Mouse (Mus musculus) inflammation-experienced regulatory T-cells, adult 6 months (primary cell): ENCODE measurements around the gene Idh2. TPM values are rescaled to one million over a fixed set of nuclear protein-coding genes. Genes with fewer than 3 reads are reported as not detected.

ENCODE experiments used
- ATAC-seq: one replicate; pipeline ENCODE4 v1.8.0; 2017
- polyA plus RNA-seq, 3 experiments: library from polyadenylated mRNA; unstranded; fragments of 100-300 nt; shearing (Covaris generic); gene quantifications; one replicate each; pipeline ENCODE4 v1.2.1; 2017

Idh2 gene
- polyA plus RNA-seq, 3 experiments from 2014 or later, result 13.5 to 28.7 (median 20.3) TPM

DNA sequence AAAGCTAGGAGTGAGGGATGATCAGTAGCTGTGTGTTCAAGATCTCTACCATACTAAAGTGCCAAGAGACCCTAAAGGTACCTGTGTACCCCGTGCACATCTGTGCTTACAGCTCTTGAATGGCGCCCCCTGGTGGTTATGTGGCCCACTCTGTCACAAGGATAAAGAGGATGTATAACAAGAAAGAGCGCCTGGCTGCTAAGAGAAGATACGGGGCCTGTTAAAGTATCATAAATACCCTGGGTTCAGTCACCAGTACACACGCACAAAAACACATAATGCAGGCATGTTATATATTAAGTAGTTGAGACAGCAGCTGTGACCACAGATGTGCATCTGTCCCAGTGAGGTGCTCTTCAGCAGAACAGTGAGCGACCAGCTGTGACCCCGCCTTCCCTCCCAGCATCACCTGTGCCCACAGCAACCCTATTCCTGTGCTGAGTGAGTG lies 30.7 kb downstream of the Idh2 start:
- ATAC-seq, result peak; percentile 54

DNA sequence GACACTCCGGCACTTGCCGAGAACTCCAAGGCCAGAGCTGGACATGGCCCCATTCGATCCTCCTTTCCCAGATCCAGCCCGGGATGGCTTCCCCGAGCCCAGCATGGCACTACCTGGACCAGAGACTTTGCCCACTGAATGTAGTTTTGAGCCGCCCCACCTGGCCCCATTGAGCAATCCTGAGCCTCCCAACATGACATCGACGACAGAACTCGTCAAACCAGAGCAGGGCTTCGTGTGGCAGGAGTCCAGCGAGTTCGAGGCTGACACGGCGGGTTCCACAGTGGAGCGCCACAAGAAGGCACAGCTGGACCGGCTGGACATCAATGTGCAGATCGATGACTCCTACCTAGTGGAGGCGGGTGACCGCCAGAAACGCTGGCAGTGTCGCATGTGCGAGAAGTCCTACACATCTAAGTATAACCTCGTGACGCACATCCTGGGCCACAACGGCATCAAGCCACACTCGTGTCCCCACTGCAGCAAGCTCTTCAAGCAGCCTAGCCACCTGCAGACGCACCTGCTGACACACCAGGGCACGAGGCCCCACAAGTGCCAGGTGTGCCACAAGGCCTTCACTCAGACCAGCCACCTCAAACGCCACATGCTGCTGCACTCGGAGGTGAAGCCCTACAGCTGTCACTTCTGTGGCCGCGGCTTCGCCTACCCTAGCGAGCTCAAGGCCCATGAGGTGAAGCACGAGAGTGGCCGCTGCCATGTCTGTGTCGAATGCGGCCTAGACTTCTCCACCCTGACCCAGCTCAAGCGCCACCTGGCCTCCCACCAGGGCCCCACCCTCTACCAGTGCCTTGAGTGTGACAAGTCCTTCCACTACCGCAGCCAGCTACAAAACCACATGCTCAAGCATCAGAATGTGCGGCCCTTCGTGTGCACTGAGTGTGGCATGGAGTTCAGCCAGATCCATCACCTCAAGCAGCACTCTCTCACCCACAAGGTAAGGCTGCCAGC lies 33.3 kb downstream of the Idh2 start:
- ATAC-seq, result no peak

DNA sequence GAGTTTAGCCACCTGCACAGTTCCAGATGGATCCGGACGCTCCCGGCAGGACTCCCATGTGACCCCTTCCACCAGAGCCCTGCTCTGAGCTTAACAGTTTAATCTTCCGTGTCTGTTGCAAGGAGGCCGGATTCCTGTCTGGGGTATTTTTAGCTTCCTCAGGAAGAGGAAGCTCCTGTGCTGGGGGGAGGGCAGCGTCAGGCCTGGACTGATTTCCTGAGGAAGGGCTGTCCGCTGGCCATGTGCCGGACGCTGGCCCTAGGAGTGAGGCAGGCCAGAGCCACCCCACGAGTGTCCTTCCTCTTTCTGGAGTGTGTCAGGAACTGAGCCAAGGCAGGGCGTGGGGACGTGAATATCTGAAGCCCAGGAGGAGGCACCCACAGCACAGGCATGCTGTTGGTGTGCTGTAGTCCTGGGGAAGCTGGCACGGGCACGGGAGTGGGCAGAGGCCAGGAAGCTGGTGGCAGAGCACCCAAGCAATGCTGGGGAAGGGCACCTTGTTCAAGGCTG lies 36.3 kb downstream of the Idh2 start:
- no peak for ATAC-seq

DNA sequence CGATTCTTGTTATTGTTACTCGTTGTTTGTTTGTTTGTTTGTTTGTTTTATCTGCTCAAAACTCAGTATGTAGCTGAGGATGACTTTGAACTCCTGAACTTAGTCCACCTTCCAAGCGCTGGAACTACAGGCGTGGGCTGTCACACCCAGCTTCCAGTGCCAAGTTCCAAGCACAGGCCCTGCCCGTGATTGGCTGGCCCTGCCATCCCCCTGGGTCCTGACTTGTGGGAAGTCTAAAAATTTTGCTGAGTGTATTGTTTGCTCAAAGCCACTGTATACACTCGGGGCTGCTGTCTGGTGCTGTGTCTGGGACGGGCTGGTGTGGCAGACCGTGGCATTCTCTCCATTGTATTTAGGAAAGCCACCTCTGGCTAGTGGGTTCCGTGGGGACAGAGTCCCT lies 37.4 kb downstream of the Idh2 start:
- no peak for ATAC-seq

DNA sequence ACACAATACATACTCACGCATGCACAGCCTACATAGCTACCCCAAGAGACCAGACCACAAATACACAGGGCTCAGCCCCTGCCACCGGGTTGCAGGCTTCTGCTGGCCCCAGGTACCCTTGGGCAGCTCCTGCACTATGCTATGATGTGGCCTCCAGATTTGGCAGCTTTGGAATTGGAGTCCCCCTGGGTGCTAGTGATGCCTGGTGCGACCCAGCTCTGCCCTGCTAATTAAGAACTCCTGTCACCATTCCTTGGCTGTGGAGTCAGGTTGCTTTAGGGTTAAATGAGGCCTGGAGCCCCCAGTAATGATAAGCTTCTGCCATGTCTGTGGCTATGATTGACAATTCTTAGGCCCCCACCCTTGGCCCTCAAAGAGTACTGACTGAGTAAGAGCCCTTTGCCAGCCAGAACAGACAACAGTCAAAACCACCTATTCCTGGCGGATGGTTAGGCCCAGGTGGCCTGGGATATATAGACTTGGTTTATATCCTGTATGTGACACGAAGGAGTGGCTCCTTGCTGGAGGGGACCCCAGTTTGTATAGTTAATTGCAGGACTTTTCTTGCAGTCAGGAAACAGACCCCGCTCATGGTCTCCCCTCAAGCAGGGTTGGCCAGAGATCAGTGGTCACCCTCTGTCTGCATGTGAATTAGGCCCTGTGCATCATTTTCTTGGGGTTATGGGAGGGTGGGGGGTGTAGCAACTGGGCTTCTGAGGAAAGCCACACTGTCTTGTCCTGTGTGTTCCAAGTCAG lies 38.1 kb downstream of the Idh2 start:
- no peak for ATAC-seq

DNA sequence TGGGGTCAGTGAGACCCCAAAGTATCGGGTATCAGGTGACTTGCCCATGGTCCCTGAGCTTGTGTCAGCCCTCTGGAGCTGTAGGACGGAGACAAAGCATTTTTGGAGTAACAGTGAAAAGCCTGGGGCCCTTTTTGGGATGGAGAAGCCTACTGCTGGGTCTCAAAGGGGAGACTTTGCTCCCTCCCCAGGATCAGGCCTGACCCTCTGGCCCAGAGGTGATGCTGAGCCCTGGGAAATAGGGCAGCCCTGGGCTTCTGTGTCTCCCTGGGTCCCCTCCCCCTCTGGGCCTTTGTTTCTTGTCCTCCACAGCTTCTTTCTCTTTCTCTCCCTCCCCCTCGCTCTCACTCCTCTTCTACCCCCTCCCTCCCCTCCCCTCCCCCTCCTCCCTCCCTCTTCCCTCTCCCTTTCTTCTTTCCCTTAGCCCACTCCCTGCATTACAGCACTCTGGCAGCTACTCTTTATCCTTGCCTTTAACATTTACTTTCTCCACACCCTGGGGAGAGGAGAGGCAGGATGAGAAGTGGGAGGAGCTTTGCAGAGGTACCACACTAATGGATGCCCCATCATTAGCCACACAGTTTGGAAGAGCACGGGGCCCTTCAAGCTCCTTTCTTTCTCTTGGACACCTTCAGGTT lies 39.1 kb downstream of the Idh2 start:
- no peak for ATAC-seq

DNA sequence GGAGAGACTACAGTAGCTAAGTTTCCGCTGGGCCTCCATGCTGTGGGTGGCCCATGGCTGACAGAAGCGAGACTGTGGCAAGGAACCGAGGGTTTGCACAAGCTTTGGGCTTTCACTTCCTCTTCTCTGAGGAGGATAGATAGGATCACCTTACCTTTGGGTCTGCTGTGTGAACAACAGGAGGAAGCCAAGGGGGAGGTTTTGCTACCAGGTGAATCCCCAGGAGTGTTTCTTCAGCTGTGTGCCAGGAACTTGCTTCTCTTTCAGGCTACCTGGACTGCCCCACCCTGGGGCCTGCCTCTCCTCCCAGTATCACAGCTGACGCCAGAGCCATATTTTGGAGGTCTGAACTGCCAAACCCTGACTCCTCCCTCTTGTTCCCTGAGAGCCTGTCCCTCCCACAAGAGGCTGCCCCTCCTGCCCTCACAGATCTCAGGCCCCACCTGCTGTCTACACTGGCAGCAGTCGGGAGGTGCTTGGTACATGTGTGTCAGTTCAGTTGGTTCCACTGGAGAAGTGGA lies 40.2 kb downstream of the Idh2 start:
- peak; percentile 77 for ATAC-seq

DNA sequence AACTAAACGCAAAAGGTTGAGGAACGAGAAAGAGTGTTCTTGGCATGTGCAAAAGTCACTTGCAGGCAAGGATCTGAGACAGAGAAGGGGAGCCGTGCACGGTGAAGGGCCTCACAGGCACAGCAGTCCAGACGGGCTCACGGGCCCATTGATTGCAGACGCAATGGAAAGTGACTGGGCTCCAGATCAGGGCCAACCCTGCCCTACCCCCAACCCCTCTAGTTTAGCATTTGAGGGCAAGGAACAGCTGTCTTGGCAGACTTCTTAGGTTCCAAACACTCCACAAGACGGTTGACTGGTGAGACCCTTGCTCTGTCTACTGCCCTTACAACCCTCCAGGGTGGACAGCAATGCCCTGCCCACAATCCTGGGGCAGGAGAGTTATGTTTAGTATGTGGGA lies 41.7 kb downstream of the Idh2 start:
- ATAC-seq, result no peak

DNA sequence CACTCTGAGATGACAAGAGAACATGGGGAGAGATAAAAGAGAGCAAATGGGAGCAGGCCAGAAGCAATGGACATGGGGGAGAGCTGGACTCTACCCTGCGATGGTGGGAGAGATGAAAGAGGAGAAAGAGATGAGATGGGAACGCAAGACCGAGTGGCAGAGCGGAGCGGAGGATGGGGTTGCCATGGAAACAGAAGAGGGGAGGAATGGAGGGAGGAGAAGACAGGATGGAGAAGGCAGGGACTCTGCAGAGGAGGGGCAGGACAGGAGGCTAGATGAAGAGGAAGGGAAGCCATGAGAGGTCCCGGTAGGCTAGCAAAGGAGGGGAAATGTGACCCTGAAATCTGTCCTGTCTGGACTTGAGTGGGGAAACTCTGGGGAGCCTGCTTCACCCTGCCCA lies 42.9 kb downstream of the Idh2 start:
- no peak for ATAC-seq

DNA sequence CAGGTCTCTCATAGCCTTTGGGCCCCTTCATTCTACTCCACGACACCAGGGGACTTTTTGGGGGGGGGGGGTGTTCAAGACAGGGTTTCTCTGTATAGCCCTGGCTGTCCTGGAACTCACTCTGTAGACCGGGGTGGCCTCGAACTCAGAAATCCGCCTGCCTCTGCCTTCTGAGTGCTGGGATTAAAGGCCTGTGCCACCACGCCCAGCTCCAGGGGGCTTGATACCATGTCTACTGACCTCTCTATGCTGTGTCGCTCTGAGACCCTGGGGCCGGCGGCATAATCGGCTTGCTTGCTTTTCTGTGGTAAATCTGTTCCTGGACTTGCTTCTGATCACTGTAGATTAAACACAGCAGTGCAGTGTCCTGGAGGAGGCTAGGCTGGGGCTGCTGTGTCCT lies 44.0 kb downstream of the Idh2 start:
- no peak for ATAC-seq

DNA sequence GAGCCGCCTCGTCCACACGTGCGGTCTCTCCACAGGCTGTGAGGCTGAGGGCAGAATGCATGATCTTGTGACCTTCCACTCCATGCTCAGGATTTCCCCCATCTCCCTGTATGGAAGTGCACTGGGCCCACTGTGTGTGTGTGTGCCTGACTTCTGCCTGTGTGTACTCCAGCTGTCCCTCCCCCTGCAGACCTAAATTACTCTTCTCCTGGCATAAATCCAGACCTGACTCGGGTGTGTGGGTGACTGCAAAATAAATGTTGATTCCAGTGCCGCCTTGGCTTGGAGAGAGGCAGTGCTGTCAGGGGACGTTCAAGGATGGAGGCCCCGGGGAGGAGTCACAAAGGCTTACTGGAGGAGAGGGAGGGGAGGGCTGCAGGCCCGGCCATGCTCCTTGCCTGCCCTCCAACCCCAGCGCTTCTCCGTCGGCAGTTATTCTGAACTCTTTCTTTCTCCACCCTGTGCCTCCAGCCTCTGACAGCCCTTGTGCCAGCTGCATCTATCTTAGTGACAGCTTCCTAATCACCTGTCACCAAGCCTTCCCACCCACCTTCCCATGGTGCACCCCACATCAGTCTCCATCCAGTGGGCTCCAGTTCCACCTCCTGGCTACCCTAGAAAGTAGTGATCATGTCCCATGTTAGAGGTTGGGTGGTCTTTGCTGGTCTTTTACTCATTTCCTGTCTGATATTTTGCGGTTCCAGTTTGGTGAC lies 45.4 kb downstream of the Idh2 start:
- ATAC-seq, result no peak

DNA sequence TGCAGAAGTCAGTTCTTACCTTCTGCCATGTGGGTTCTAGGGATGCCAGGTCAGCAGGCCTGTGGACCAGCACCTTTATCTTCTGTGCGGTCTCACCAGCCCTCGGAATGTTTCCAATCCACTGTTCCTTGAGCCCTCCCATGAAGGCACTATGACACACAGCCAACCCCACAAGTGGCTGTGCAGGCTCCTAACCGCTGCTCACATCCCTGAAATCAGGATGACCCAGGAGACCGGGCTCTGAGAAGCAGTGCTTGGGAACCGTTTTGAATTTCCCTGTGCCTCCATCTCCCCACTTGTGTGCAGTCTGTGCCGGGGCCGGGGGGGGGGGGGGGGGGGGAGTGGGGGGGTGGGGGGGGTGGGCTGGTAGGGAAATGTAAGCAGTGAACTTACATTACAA lies 46.9 kb downstream of the Idh2 start:
- ATAC-seq, result no peak

DNA sequence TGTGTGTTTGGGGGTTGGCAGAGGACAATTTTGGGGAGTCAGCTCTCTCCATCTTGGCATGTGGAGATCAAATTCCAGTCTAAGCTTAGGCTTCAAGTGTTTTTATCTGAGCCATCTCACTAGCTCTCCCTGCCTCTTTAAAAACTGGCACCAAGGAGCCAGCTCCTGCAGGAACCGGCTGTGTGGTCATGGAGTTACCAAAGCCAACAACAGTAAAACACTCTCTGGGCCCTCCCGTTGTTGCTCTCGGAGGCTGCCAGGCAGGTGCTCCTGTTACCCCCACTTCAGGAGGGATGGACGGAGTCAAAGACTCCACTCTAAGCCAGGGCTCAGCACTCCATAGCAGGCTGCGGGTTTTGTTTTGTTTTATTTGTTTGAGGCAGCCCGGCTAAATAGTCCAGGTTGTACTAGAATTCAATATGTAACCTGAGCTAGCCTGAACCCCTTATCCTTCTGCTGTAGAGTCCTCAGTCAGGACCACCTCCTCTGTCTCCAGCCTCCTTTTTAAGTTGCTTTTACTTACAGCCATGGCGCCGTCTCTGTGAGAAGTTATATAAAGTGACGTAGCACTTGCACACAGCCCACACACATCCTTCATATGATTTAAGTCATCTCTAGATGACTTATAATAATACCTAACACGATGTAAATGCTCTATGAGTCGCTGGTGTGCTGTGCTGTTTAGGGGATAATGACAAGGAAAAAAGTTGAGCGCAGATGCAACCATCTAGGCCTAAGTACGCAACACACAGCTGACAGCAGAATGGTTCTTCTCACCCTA lies 48.3 kb downstream of the Idh2 start:
- ATAC-seq, result no peak

DNA sequence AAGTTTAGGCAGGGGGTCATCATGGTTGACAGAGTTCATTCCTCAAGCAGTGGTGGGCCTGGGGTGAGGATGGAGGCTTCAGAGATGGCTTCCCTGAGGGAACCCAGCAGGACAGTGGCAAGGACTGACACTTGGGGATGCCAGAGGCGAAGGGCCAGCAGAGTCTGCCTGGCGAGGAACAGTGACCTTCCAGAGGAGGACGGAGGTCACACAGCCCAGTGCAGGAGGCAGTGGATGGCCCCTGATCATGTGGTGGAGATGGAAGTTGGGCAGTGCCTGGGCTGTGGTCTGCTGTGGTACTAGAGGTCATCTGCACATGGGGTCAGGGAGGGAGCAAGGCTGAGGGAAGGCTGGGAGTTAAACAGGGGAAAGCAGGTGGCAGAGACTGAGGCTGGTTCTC lies 49.9 kb downstream of the Idh2 start:
- ATAC-seq, result no peak

DNA sequence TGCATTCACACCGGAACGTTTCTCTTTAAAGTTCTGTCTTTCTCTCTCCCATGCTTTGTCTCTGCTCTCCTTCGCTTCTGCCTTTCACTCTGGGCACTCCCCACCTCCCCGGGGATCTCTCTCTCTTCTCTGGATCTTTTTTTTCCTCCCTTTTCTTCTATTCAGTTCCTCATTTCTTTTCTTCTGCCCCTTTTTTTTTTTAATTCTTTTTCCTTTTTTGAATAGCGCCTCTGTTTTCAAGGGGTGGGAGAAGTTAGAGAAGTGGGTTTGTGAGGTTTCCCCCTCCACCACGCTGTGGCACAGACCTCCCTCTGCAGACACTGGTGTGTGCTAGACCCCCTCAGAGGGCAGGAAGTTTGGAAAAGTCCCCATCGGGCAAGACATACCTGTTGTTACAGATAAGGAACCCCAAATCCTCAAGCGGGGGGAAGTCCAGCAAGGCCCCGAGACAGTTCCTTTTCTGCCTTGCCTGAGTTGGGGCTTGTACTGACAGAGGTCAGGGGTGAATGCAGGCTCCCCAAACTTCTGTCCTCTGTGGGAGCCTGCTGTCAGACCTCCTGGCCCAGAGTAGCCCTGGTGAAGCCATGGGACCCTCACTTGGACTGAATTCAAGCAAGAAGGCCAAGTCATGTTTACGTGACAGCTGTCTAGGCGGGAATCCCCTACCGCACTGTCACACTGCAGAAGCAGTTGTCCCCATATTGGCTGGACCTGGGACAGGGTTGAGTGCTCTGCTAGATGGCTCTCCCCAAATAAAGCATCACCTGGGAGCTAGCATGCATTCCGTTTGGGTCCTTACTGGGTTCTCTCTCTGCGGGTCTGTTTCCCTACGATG lies 51.1 kb downstream of the Idh2 start:
- ATAC-seq, result no peak

DNA sequence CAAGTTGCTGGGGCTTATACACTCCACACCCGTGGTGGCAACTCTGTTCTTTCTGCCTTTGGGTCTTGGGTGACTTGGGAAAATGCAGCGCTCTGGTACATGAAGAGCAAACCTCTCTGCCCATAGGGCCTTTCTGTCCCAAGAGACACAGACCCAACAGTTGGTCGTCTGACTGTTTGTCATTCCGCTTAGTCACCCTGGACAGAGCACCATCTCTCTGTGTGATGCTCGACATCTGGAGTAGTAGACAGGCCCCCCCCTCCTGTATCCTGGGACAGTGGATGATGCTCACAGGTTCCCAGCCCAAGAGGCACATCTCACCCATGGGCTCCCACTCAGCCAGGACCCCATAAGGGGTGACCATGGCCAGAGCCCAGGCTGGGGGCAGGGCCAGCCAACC lies 51.9 kb downstream of the Idh2 start:
- no peak for ATAC-seq

DNA sequence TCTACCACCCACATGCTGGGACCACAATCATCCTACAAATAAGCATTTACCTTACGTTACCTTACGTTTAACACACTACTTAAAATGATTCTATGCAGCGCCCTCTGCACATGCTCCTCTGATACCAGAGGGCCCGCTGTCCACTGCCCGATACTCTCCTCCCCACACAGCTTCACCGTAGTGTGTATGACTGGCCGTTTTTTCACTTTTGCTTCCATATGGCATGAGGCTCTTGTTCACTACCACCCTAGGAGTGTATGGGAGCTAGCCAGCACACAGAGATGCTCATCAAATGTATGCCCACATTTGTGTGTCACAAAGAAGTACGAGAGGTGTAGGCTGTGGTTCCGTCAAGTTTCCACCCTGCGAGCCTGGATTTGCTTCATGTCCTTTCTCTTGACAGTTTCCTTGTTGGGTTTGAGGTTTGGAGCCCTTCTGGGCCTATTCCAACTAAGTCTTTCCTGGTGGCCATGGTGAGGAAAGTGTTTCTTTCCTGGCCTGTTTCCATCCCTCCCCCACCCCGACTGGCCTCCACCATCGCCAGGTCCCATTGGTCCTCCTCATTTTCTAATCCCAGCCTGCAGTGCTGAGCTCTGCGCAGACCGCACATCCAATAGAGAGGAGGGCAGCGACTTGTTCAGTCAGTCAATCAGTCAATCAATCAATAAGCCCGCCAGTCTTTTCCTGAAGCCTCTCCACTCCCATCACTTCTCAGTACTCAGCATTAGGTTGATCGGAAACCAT lies 52.9 kb downstream of the Idh2 start:
- no peak for ATAC-seq

DNA sequence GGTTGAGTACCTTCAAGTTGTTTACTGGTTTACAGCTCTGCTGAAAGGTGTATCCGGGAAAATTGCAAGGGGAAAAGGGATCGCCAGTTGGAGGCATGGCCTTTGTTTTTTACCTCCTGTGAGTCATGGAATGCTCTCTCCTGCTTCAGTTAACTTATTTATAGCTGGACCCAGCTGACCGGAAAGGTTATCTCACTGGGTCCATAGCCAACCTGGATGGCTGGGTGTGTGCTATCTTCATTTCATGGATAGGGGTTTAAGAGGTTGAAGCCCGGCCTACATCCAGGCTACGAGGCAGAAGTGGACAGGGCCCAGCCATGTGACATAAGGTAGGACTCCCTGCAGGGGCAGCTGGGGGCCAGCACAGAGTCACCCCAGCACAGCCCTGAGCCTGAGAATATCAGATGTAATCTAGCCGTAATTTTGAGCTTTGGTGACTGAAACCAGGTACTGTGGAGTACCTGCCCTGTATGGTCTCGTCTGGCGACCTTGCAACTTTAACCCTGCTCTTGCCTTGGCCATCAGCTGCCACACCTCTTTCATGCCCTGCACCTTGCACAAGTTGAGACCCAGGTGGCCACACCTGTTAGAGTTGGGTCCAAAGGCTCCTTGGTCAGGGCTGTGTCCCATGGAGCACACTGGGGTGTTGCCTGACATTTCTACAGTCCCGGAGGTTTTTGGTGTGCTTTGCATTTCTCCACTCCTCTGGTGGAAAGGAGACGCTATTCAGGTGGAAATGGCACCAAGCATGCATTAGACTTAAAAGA lies 55.0 kb downstream of the Idh2 start:
- ATAC-seq, result no peak
